Mouse (Mus musculus) WW6 (cell line): ENCODE results near the gene Nprl2.

Experiments
- DNase-seq: peaks from one replicate; pipeline ENCODE4 v3.0.0-alpha.2; 2013; ENCODE audit warnings: low read depth, low spot score

The Nprl2 gene

DNA sequence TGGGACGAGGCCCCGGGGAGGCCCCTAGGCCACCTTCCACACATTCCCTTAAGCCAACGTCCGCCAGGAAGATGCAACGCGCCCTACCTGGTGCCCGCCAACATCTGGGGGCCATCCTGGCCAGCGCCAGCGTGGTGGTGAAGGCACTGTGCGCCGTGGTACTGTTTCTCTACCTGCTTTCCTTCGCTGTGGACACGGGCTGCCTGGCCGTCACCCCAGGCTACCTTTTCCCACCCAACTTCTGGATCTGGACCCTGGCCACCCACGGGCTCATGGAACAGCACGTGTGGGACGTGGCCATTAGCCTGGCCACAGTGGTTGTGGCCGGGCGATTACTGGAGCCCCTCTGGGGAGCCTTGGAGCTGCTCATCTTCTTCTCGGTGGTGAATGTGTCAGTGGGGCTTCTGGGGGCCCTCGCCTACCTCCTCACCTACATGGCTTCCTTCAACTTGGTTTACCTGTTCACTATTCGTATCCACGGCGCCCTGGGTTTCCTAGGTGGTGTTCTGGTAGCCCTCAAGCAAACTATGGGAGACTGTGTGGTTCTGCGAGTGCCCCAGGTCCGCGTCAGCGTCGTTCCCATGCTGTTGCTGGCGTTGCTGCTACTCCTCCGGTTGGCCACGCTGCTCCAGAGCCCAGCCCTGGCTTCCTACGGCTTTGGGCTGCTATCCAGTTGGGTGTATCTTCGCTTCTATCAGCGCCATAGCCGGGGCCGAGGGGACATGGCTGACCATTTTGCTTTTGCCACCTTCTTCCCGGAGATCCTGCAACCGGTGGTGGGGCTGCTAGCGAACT lies 7.4 kb upstream of the Nprl2 start:
- no peak for DNase-seq

DNA sequence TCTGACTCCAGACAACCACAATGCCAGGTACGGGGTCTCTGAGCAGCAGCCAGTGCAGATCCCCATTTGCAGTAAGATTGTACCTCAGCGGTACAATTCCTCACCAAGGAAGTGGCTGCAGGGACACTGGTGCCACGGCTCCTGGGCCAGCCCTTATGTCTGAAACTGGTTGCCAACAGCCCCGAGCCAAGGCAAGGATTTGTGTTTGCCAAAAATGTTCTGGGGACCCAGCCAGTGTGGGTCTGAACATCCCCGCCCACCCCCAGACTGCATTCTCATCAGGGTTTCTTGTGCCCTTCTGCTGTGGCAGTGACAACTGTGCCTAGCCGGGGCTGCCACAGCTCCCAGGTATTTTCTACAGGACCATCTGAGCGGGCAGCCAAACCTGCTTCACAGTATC lies 3.8 kb upstream of the Nprl2 start:
- DNase-seq = no peak

- no peak for DNase-seq
These were observed 3.3 kb upstream of the Nprl2 start for GRCm38 (mm10) chr9:107538711-107539110.

- no peak for DNase-seq
These were observed 2.1 kb upstream of the Nprl2 start for GRCm38 (mm10) chr9:107539940-107540339.

DNA sequence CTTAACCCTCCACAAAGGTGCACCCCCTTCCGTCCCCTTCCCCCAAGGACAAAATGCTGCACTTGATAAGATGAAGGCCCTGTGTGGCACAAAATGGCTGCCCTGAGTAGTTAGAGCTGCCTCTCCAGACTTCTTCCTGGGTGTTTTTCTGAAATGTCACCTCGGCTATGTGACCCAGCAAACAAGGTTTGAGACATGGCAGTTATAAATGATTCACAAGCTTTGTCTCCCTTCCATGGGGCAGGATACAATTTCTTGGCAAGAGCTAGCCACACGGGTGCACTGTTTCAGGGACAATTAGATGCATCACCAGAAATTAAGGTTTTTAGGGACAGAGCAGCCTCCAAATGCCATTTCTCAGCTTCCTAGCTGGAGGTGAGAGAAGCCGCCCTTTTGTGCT lies 1.6 kb upstream of the Nprl2 start:
- DNase-seq = no peak

GRCm38 (mm10) chr9:107541005-107541404 lies 1.0 kb upstream of the Nprl2 start:
- DNase-seq = no peak

GRCm38 (mm10) chr9:107542352-107542686 lies 293 bp downstream of the Nprl2 start:
- no peak for DNase-seq

DNA sequence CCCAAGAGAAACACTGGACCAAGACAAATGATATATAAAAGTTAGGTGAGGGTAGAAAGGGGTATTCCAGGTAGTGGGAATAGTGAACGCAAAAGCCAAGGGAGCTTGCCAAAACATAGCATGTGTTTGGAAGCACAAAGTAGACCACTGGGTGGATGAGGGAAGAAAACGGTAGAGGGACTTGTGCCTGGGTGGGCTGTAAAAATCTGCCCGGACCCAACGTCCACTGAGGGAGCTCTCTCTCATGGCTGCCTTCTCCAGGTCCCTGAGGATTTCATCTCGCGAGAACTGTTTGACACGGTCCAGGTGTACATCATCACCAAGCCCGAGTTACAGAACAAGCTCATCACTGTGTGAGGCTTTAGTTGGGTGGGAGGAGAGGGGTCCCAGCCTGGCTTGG lies 695 bp downstream of the Nprl2 start:
- DNase-seq = no peak

DNA sequence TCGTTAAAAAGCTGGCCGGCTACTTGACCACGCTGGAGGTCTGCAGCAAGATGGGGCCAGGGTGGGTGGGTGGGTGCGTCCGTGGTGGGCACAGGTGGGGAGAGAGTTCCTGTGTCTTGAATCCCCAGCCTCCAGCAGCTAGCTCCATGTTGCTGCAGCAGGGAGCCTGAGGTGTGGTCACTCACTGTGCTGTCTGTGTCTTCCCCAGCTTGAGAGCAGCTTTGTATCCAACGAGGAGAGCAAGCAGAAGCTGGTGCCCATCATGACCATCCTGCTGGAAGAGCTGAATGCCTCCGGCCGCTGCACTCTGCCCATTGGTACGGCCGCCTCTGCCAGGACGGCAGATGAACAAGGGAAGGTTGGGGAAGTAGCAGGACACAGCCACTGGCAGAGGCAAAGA lies 1.3 kb downstream of the Nprl2 start:
- DNase-seq = no peak

DNA sequence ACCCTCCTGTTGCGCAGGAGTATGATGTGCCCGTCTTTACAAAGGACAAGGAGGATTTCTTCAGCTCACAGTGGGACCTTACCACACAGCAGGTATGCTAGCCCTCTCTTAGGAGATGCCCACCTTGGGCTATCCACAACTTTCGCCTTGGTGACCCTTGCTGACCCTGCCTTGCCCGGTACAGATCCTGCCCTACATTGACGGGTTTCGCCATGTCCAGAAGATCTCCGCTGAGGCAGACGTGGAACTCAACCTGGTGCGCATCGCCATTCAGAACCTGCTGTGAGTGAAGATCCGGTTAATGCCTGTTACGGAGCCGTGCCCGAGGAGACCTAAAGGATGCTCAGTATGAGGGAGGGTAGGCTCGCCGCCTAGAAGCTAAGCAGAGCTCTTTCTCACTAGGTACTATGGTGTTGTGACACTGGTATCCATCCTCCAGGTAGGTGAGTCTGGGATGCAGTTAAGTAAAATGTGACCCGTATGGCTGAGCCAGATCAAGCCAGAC lies 2.2 kb downstream of the Nprl2 start:
- no peak for DNase-seq

DNA sequence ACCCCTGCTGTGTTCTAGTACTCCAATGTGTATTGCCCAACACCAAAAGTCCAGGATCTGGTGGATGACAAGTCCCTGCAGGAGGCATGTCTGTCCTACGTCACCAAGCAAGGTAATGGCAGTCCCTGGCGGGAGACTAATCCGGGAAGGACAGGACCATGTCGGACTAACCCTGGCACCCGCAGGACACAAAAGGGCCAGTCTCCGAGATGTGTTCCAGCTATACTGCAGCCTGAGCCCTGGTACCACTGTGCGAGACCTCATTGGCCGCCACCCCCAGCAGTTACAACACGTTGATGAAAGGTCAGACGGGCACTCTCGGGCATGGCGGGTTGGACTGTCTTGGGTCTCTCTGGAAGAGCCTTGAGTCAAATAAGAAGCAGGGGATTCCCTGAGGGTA lies 2.7 kb downstream of the Nprl2 start:
- no peak for DNase-seq

GRCm38 (mm10) chr9:107545199-107545598 lies 3.2 kb downstream of the Nprl2 start:
- DNase-seq = no peak

- DNase-seq = no peak
These were observed 3.6 kb downstream of the Nprl2 start for GRCm38 (mm10) chr9:107545602-107546001.

- DNase-seq = no peak
These were observed 5.0 kb downstream of the Nprl2 start, which contains the start of gene Zmynd10 for GRCm38 (mm10) chr9:107547026-107547425. TSS of gene Zmynd10 (plus strand) at chr9:107547298.

DNA sequence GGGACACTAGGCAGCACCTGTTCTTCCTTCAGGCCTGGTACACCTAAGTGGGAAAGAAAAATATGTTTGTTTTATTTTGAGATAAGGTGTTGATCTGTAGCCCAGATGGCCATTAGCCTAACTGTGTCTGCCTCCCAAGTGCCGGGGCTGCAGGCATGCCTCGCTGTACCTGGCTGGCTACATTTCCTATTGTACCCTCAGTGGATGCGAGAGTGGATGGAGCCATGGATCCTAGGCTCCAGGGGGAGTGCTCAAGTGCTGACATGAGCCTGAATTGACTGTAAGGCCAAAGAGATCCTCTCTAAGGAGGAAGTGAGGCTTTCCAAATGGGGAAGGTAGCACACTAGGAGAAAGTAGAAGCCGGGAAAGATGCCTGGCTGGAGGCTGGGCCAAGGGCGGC lies 5.9 kb downstream of the Nprl2 start:
- no peak for DNase-seq

- no peak for DNase-seq
These were observed 6.8 kb downstream of the Nprl2 start for GRCm38 (mm10) chr9:107548820-107549219.

DNA sequence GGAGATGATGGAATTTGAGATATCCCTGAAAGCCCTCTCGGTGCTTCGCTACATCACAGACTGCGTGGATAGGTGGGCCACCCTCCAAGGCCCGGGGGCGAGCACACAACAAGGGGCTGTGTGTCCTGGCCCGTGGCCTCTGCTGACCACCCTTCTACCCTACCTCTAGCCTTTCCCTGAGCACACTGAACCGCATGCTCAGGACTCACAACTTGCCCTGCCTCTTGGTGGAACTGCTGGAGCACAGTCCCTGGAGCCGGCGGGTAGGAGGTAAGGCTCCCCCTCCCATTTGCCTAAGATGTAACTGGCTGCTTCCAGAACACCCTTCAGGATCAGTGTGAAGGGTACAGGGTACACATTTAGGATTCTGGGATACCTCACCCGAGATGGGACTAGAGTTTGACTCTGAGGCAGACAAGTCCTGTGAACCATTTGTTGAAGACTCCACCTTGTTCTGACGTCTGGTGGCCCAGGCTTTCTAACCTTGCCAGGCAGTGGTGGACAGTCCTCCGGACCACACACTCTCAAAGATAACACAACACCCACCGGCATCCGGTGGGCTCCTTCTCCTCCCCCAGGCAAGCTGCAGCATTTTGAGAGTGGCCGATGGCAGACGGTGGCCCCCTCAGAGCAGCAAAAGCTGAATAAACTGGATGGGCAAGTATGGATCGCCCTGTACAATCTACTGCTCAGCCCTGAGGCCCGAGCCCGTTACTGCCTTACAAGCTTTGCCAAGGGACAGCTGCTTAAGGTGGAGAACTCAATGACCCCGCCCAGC lies 7.5 kb downstream of the Nprl2 start:
- no peak for DNase-seq

DNA sequence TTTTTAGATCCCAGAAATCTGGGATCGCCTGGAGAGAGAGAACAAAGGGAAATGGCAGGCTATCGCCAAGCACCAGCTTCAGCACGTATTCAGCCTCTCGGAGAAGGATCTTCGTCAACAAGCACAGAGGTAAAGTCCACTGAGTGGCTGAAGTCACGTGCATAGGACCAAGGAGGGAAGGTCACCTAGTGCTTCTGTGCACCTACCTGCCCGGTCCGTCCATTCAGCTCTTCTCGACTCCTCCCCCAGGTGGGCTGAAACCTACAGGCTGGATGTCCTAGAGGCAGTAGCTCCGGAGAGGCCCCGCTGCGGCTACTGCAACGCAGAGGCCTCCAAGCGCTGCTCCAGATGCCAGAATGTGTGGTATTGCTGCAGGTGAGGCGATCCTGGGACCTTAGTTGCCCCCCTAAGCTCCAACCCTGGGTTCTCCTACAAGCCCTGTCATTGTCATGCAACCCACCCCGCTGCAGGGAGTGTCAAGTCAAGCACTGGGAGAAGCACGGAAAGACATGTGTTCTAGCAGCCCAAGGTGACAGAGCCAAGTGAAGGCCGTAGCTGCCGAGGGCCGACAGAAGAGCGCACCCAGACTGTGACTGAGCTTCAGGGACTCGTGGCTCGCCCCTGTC lies 8.6 kb downstream of the Nprl2 start:
- no peak for DNase-seq

DNA sequence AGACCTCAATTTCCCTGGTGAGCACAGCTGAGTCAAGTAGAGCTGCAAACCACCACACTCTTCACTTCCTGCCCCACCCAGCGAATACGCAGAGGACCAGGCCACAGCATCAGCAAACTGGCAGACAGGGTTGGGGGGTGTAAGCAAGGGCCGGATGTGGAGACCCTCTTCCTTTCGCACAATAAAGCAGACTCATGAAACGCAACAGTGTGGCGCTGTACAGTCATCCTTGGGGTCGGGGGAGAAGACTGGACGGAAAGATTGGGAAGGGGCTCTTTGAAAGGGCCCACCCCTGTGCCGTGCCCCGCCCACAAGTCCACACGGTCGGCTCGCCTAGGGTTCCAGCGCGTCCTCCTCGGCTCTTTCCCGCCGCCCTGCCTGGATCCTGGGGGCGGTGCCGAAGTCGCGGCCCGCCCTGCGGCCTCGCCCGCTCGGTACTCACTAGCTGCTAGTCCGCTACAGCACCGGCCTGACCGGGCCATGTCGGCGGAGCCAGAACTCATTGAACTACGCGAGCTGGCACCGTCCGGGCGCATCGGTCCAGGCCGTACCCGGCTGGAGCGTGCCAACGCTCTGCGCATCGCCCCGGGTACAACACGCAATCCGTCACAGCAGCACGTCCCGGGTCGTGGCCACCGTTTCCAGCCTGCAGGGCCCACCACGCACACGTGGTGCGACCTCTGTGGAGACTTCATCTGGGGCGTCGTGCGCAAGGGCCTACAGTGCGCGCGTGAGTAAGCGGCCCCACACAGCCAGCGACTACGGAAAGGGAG lies 9.3 kb downstream of the Nprl2 start, which contains the start of gene Rassf1:
Gene Rassf1 (plus strand): TSS at position 439 of the 773 bp plus-strand sequence.
- DNase-seq = no peak

- no peak for DNase-seq
These were observed 9.9 kb downstream of the Nprl2 start for GRCm38 (mm10) chr9:107551890-107552355.

DNA sequence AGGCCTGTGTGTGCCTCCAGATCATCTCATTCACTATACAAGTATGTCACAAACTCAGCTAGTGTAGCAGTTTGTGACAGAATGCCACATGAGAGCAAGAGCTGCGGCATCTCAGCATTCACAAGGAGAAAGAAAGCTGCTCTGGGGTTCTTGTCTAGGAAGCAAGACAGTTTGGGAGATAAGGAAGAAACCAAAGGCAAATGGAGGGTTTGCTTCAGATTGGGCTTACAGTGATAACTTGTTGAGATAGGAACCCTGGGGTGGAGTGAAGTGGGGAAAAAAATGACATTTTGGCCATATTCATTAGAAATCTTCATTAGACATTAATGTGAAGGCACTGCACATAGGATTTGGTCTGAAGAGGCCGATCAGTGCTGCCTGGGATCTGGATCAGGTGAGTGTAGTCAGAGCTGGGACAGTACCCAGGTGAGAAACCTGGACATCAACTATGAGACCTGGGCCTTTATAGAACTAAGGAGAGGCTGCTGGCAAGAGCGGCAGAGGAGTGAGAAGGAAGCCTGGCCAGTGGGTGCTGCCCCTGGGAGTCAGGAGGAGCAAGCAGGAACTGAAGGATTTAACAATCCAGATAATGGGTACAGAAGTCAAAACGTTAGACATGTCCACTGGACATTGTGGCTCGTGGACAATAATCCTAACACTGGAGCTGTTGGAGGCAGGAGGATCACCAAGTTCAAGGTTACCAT lies 10.8 kb downstream of the Nprl2 start:
- no peak for DNase-seq
